Mouse (Mus musculus) embryonic fibroblast, embryonic 13.5 days (primary cell): ENCODE measurements at regions not wholly inside any gene's neighbourhood (a gene's known extent, or its start where the extent isn't known, plus 50 kb on each side); places are given as distances from the start of the nearest gene placed in this dataset.

Experiments used
- H3K27ac ChIP-seq: 2 replicates; pipeline ENCODE4 v1.5.1; 2012; ENCODE audit warnings: low read length, control low read depth, inconsistent platforms; ENCODE audit not compliant: insufficient read depth
- H3K4me1 ChIP-seq: 2 replicates; pipeline ENCODE4 v1.6.1; 2011; ENCODE audit warnings: low read length; ENCODE audit not compliant: control insufficient read depth, insufficient read depth
- H3K4me3 ChIP-seq: 2 replicates; pipeline ENCODE4 v1.5.1; 2011; ENCODE audit warnings: mild to moderate bottlenecking, control low read depth, low read length; ENCODE audit not compliant: insufficient read depth
- CTCF ChIP-seq: IDR thresholded peaks from 2 replicates; pipeline ENCODE4 v1.5.1; 2011; ENCODE audit warnings: mild to moderate bottlenecking, control low read depth, low read length, moderate library complexity, borderline replicate concordance; ENCODE audit not compliant: insufficient read depth
- POLR2A ChIP-seq: IDR thresholded peaks from 2 replicates; pipeline ENCODE4 v1.6.1; 2011; ENCODE audit warnings: low read depth, mild to moderate bottlenecking, control low read depth, low read length, moderate library complexity

GRCm38 (mm10) chr1:144452141-144452540 lies 115.3 kb downstream of the Rgs21 start:
- H3K4me1 ChIP-seq, result peaks cover 6% of the 10 kb centered on the region; the same call in 1 of the 2 replicates
- no peak overlapping the region for H3K4me3 ChIP-seq
- peak overlapping the region; percentile 97 for H3K27ac ChIP-seq
- TF ChIP-seq CTCF (no peak), POLR2A (no peak)

- Histone ChIP-seq H3K4me1 (peaks cover 6% of the 10 kb centered on the region; the same call in 1 of the 2 replicates), H3K27ac (peak overlapping the region; percentile 81), H3K4me3 (no peak overlapping the region)
- TF ChIP-seq POLR2A, result no peak
- TF ChIP-seq CTCF, result no peak
Measured at GRCm38 (mm10) chr1:144451731-144452130, 115.7 kb downstream of the Rgs21 start.

- TF ChIP-seq POLR2A, result no peak
- no peak for TF ChIP-seq CTCF
- H3K4me3 ChIP-seq, result no peak overlapping the region
- no peak overlapping the region for H3K27ac ChIP-seq
- H3K4me1 ChIP-seq, result no peaks in the 10 kb centered on the region
Measured at GRCm38 (mm10) chr1:144436617-144437016, 130.8 kb downstream of the Rgs21 start.

GRCm38 (mm10) chr1:144432816-144433215 lies 134.7 kb downstream of the Rgs21 start:
- Histone ChIP-seq H3K4me1 (no peaks in the 10 kb centered on the region), H3K27ac (no peak overlapping the region), H3K4me3 (no peak overlapping the region)
- TF ChIP-seq POLR2A, result no peak
- no peak for TF ChIP-seq CTCF

GRCm38 (mm10) chr1:144431535-144432276 lies 135.8 kb downstream of the Rgs21 start:
- no peak for TF ChIP-seq CTCF
- no peak for TF ChIP-seq POLR2A
- no peaks in the 10 kb centered on the region for H3K4me1 ChIP-seq
- no peak overlapping the region for H3K27ac ChIP-seq
- H3K4me3 ChIP-seq, result no peak overlapping the region

GRCm38 (mm10) chr1:144421374-144421773 lies 146.1 kb downstream of the Rgs21 start:
- no peaks in the 10 kb centered on the region for H3K4me1 ChIP-seq
- H3K4me3 ChIP-seq, result no peak overlapping the region
- TF ChIP-seq POLR2A, result no peak
- TF ChIP-seq CTCF, result no peak
- H3K27ac ChIP-seq, result no peak overlapping the region

- no peaks in the 10 kb centered on the region for H3K4me1 ChIP-seq
- TF ChIP-seq CTCF (peak; percentile 99), POLR2A (no peak)
- no peak overlapping the region for H3K4me3 ChIP-seq
- H3K27ac ChIP-seq, result no peak overlapping the region
Measured at GRCm38 (mm10) chr1:144406387-144407383, 157.6 kb upstream of the Rgs1 start.

GRCm38 (mm10) chr1:144405724-144406123 lies 156.7 kb upstream of the Rgs1 start:
- no peak for TF ChIP-seq POLR2A
- Histone ChIP-seq H3K4me3 (no peak overlapping the region), H3K27ac (no peak overlapping the region), H3K4me1 (no peaks in the 10 kb centered on the region)

GRCm38 (mm10) chr1:144405031-144405430 lies 156.0 kb upstream of the Rgs1 start:
- no peak overlapping the region for H3K27ac ChIP-seq
- H3K4me3 ChIP-seq, result no peak overlapping the region
- no peaks in the 10 kb centered on the region for H3K4me1 ChIP-seq
- no peak for TF ChIP-seq POLR2A
- TF ChIP-seq CTCF, result no peak

GRCm38 (mm10) chr1:144379991-144380594 lies 131.1 kb upstream of the Rgs1 start:
- H3K4me1 ChIP-seq, result no peaks in the 10 kb centered on the region
- no peak for TF ChIP-seq CTCF
- no peak for TF ChIP-seq POLR2A
- no peak overlapping the region for H3K4me3 ChIP-seq
- no peak overlapping the region for H3K27ac ChIP-seq
